Mouse (Mus musculus) kidney, embryonic 14.5 days (tissue): ENCODE results near the gene Izumo4. TPM values are rescaled to one million over a fixed set of nuclear protein-coding genes. Genes with fewer than 3 reads are reported as not detected.

Source experiments
- ATAC-seq: fragments of 200-750 bp; cut with Nextera tagmentation; 2 replicates; pipeline ENCODE4 v1.8.0; 2017; ENCODE audit warnings: moderate number of reproducible peaks, mild to moderate bottlenecking, moderate TSS enrichment, moderate library complexity; ENCODE audit not compliant: low FRiP score, low TSS enrichment
- H3K27ac ChIP-seq: fragments of 300-500 bp; sonication (generic); 2 replicates; pipeline ENCODE4 v1.5.1; 2014; ENCODE audit warnings: low read depth, mild to moderate bottlenecking, low read length, moderate library complexity, mixed read lengths
- H3K27me3 ChIP-seq: fragments of 300-500 bp; sonication (generic); 2 replicates; pipeline ENCODE4 v1.6.1; 2014; ENCODE audit warnings: mild to moderate bottlenecking, low read length; ENCODE audit not compliant: control insufficient read depth, insufficient read depth
- H3K36me3 ChIP-seq: fragments of 300-500 bp; sonication (generic); 2 replicates; pipeline ENCODE4 v1.6.1; 2014; ENCODE audit warnings: low read length, mixed read lengths; ENCODE audit not compliant: control insufficient read depth, insufficient read depth
- H3K4me1 ChIP-seq: fragments of 300-500 bp; sonication (generic); 2 replicates; pipeline ENCODE4 v1.6.1; 2014; ENCODE audit warnings: low read length, mixed read lengths; ENCODE audit not compliant: control insufficient read depth, insufficient read depth
- H3K4me2 ChIP-seq: fragments of 300-500 bp; sonication (generic); replicated peaks from 2 replicates; pipeline ENCODE4 v1.6.1; 2014; ENCODE audit warnings: low read depth, mild to moderate bottlenecking, low read length
- H3K4me3 ChIP-seq: fragments of 300-500 bp; sonication (generic); 2 replicates; pipeline ENCODE4 v1.5.1; 2014; ENCODE audit warnings: mild to moderate bottlenecking, low read length
- H3K9ac ChIP-seq: fragments of 300-500 bp; sonication (generic); 2 replicates; pipeline ENCODE4 v1.6.1; 2014; ENCODE audit warnings: low read depth, mild to moderate bottlenecking, low read length, moderate library complexity
- H3K9me3 ChIP-seq: fragments of 300-500 bp; sonication (generic); 2 replicates; pipeline ENCODE4 v1.6.1; 2016; ENCODE audit warnings: low read length; ENCODE audit not compliant: control insufficient read depth
- WGBS: fragments of 180-500 bp; shearing (Covaris S2); extraction: QIAGEN DNeasy Blood & Tissue Kit; methylation state at CpG from one replicate; pipeline ENCODE4 v1.1.7; 2014; 5-methylcytosine and 5-hydroxymethylcytosine counted together
- polyA plus RNA-seq: library from polyadenylated mRNA; unstranded; fragments of >200 nt; fragmentation: Nextera tagmentation; extraction: Ambion mirVana; gene quantifications from 2 replicates; pipeline ENCODE4 v1.2.1, GENCODE M21; 2014

The Izumo4 gene
- polyA plus RNA-seq, 1 experiment from 2014 or later, result 8.5 TPM

- H3K4me3 ChIP-seq, result no peak overlapping the region
- 77% methylated on average over 19 of the region's 19 CpGs for WGBS
- no peak overlapping the region for H3K27ac ChIP-seq
- H3K27me3 ChIP-seq, result no peaks in the 10 kb centered on the region
- peaks cover 36% of the 10 kb centered on the region for H3K4me1 ChIP-seq
- no peak overlapping the region for H3K4me2 ChIP-seq
- no peaks in the 10 kb centered on the region for H3K9me3 ChIP-seq
- peaks cover 61% of the 10 kb centered on the region for H3K36me3 ChIP-seq
- no peak overlapping the region for H3K9ac ChIP-seq
- no peak for ATAC-seq
These were observed 35.1 kb upstream of the Izumo4 start for GRCm38 (mm10) chr10:80666837-80667412.

GRCm38 (mm10) chr10:80668614-80669013, 33.4 kb upstream of the Izumo4 start:
- H3K36me3 ChIP-seq, result peaks cover 76% of the 10 kb centered on the region
- H3K4me3 ChIP-seq, result no peak overlapping the region
- 88% methylated on average over 11 of the region's 11 CpGs for WGBS
- no peaks in the 10 kb centered on the region for H3K27me3 ChIP-seq
- no peaks in the 10 kb centered on the region for H3K9me3 ChIP-seq
- H3K9ac ChIP-seq, result no peak overlapping the region
- H3K27ac ChIP-seq, result no peak overlapping the region
- ATAC-seq, result no peak
- H3K4me2 ChIP-seq, result no peak overlapping the region
- H3K4me1 ChIP-seq, result peaks cover 37% of the 10 kb centered on the region

DNA sequence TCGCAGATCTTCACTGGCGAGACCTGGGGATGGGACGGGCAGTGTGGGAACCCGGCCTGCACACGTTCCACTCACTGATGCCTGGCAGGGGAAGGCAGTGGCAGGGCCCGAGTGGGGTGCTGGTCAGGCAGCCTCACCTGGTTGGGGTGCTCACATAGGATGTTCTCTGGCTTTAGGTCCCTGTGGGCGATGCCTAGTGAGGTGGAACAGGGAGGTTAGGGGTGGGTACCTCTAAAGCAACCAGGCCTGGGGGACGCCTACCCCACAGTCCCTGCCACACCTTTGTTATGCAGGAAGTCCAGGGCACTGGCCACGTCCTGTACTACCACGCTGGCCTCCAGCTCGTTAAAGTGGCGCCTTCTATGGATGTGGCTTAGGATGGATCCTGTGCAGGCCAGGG, 33.0 kb upstream of the Izumo4 start:
- Histone ChIP-seq H3K36me3 (peaks cover 80% of the 10 kb centered on the region), H3K9ac (no peak overlapping the region), H3K27ac (no peak overlapping the region), H3K9me3 (no peaks in the 10 kb centered on the region), H3K4me3 (no peak overlapping the region), H3K27me3 (no peaks in the 10 kb centered on the region), H3K4me1 (peaks cover 37% of the 10 kb centered on the region), H3K4me2 (no peak overlapping the region)
- ATAC-seq, result no peak
- 89% methylated on average over 12 of the region's 12 CpGs for WGBS

DNA sequence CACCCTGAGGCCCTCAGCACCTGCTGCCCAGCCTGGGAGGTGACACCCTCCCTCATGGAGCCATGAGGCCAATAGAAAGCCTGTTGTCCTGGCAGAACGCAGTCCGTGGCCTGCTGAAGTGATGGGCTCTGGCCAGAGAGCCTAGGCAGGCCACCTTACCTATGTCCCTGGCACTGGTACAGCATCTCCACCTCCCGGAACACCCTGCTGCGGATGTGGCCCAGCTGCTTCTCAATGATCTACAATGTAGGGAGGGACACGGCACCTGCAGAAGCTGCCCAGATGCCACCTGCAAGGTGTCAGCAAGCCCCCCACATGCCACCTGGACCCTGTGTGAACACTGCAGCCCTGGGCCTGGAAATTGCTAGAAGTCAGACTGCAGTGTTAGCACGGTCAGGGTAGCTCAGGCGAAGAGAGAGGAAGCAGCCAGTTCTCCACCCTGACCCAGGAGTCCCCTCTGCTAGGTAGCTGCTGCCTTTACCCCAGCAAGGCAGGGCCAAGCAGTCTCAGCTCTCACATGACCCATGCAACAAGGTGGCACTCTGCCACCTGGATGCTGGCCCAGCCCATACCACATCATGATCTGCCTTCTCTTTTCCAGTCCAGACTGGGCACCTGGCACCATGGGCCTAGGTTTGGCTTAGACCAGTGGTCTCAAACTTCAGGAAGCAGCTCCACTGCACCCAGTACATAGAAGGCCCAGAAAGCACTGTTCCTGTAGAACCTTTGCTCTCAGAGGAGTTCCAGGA, 32.1 kb upstream of the Izumo4 start:
- Histone ChIP-seq H3K4me2 (no peak overlapping the region), H3K4me1 (peaks cover 37% of the 10 kb centered on the region), H3K4me3 (no peak overlapping the region), H3K27ac (no peak overlapping the region), H3K27me3 (no peaks in the 10 kb centered on the region), H3K9ac (no peak overlapping the region), H3K9me3 (no peaks in the 10 kb centered on the region), H3K36me3 (peaks cover 81% of the 10 kb centered on the region)
- no peak for ATAC-seq
- WGBS, result 98% methylated on average over 7 of the region's 7 CpGs

DNA sequence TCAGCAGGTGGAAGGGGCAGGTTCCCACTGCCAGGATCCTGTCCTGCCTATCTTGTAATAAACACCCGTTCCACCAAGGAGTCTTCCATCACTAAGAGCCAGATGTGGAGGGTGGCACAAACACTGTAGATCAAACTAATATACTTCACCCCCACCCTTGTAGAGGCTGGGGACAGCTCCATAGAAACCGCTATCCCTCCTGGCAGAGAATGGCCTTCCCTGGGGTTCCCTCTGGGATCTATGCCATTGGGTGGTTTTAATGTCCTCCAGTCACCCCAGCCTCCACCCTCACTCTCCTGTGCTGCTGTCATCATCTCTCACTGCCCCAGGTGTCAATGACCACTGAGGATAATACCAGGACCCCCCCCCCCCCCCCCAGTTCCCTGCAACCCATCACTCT, 31.5 kb upstream of the Izumo4 start:
- peaks cover 34% of the 10 kb centered on the region for H3K4me1 ChIP-seq
- H3K27me3 ChIP-seq, result no peaks in the 10 kb centered on the region
- H3K36me3 ChIP-seq, result peaks cover 81% of the 10 kb centered on the region
- H3K9me3 ChIP-seq, result no peaks in the 10 kb centered on the region
- no peak overlapping the region for H3K4me3 ChIP-seq
- H3K4me2 ChIP-seq, result no peak overlapping the region
- no peak overlapping the region for H3K9ac ChIP-seq
- H3K27ac ChIP-seq, result no peak overlapping the region
- ATAC-seq, result no peak
- WGBS, result 89% methylated on average over 2 of the region's 2 CpGs

GRCm38 (mm10) chr10:80671251-80671650, 30.7 kb upstream of the Izumo4 start:
- Histone ChIP-seq H3K4me1 (peaks cover 26% of the 10 kb centered on the region), H3K27me3 (no peaks in the 10 kb centered on the region)

GRCm38 (mm10) chr10:80671936-80672690, 29.9 kb upstream of the Izumo4 start:
- Histone ChIP-seq H3K4me2 (no peak overlapping the region), H3K4me1 (peaks cover 27% of the 10 kb centered on the region), H3K27ac (no peak overlapping the region), H3K4me3 (no peak overlapping the region), H3K9me3 (no peaks in the 10 kb centered on the region), H3K27me3 (no peaks in the 10 kb centered on the region), H3K9ac (no peak overlapping the region), H3K36me3 (peaks cover 68% of the 10 kb centered on the region)
- ATAC-seq, result no peak
- 81% methylated on average over 11 of the region's 11 CpGs for WGBS

More at GRCm38 (mm10) chr10:80671251-80671650, 30.7 kb upstream of the Izumo4 start:
- Histone ChIP-seq H3K9me3 (no peaks in the 10 kb centered on the region), H3K4me2 (no peak overlapping the region), H3K9ac (no peak overlapping the region), H3K27ac (no peak overlapping the region), H3K36me3 (peaks cover 76% of the 10 kb centered on the region), H3K4me3 (no peak overlapping the region)
- WGBS, result 87% methylated on average over 4 of the region's 4 CpGs
- ATAC-seq, result no peak

GRCm38 (mm10) chr10:80673690-80674089, 28.3 kb upstream of the Izumo4 start:
- Histone ChIP-seq H3K4me2 (peak overlapping the region; percentile 67), H3K27ac (no peak overlapping the region), H3K4me3 (peak overlapping the region; percentile 99; the same call in 1 of the 2 replicates), H3K4me1 (peaks cover 43% of the 10 kb centered on the region), H3K27me3 (no peaks in the 10 kb centered on the region), H3K9me3 (no peaks in the 10 kb centered on the region), H3K9ac (peak overlapping the region; percentile 98; the same call in 1 of the 2 replicates), H3K36me3 (peaks cover 52% of the 10 kb centered on the region)
- 86% methylated on average over 3 of the region's 3 CpGs for WGBS
- no peak for ATAC-seq
